Mouse (Mus musculus): ENCODE measurements around the gene Slc1a7. TPM values are rescaled to one million over a fixed set of nuclear protein-coding genes. Genes with fewer than 3 reads are reported as not detected.

Gene Slc1a7
- polyA plus RNA-seq, 1 experiment from 2014 or later: not detected

Other genes with a start within 250 kb of the Slc1a7 start
- gene Lrp8, start 166.1 kb upstream of the Slc1a7 start, polyA plus RNA-seq (2014; fragmentation: Nextera tagmentation; extraction: Ambion mirVana): 1.6 and 1.7 TPM in 2 replicates
- gene Magoh, start 88.6 kb upstream of the Slc1a7 start, polyA plus RNA-seq (2014; fragmentation: Nextera tagmentation; extraction: Ambion mirVana): 194 and 195 TPM in 2 replicates
- 147 and 148 TPM in 2 replicates for gene 0610037L13Rik, start 78.5 kb upstream of the Slc1a7 start, polyA plus RNA-seq (2014; fragmentation: Nextera tagmentation; extraction: Ambion mirVana)
- gene Cpt2, start 44.7 kb upstream of the Slc1a7 start, polyA plus RNA-seq (2014; fragmentation: Nextera tagmentation; extraction: Ambion mirVana): 44.2 and 48.3 TPM in 2 replicates
- gene Podn, start 128.1 kb downstream of the Slc1a7 start, polyA plus RNA-seq (2014; fragmentation: Nextera tagmentation; extraction: Ambion mirVana): 3.4 and 5.5 TPM in 2 replicates
- 201 and 213 TPM in 2 replicates for gene Scp2, start 176.7 kb downstream of the Slc1a7 start, polyA plus RNA-seq (2014; fragmentation: Nextera tagmentation; extraction: Ambion mirVana)
- gene Echdc2, start 197.1 kb downstream of the Slc1a7 start, polyA plus RNA-seq (2014; fragmentation: Nextera tagmentation; extraction: Ambion mirVana): 36.0 and 40.5 TPM in 2 replicates
- not detected in 2 replicates for gene Zyg11a, start 249.7 kb downstream of the Slc1a7 start, polyA plus RNA-seq (2014; fragmentation: Nextera tagmentation; extraction: Ambion mirVana)

Data from stomach, embryonic 14.5 days (tissue).